Mouse (Mus musculus) lung, embryonic 16.5 days (tissue): Measurements from ENCODE around the gene Ints5. TPM values are rescaled to one million over a fixed set of nuclear protein-coding genes. Genes with fewer than 3 reads are reported as not detected.

Experiments used
- ATAC-seq: fragments of 200-750 bp; cut with Nextera tagmentation; 2 replicates; pipeline ENCODE4 v1.8.0; 2017; ENCODE audit warnings: low read depth, mild to moderate bottlenecking, moderate library complexity
- H3K27ac ChIP-seq: fragments of 300-500 bp; sonication (generic); 2 replicates; pipeline ENCODE4 v1.5.1; 2014; ENCODE audit warnings: mild to moderate bottlenecking, control low read depth, low read length
- H3K27me3 ChIP-seq: fragments of 300-500 bp; sonication (generic); 2 replicates; pipeline ENCODE4 v1.6.1; 2014; ENCODE audit warnings: low read depth, low read length, mixed read lengths; ENCODE audit not compliant: control insufficient read depth, insufficient read depth
- H3K36me3 ChIP-seq: fragments of 300-500 bp; sonication (generic); 2 replicates; pipeline ENCODE4 v1.6.1; 2014; ENCODE audit warnings: low read length; ENCODE audit not compliant: control insufficient read depth, insufficient read depth
- H3K4me1 ChIP-seq: fragments of 300-500 bp; sonication (generic); replicated peaks from 2 replicates; pipeline ENCODE4 v1.6.1; 2014; ENCODE audit warnings: low read length, mixed read lengths; ENCODE audit not compliant: control insufficient read depth, insufficient read depth
- H3K4me2 ChIP-seq: fragments of 300-500 bp; sonication (generic); 2 replicates; pipeline ENCODE4 v1.6.1; 2014; ENCODE audit warnings: low read depth, low read length, control low read depth
- H3K4me3 ChIP-seq: fragments of 300-500 bp; sonication (generic); 2 replicates; pipeline ENCODE4 v1.5.1; 2014; ENCODE audit warnings: mild to moderate bottlenecking, low read length, control low read depth
- H3K9ac ChIP-seq: fragments of 300-500 bp; sonication (generic); 2 replicates; pipeline ENCODE4 v1.6.1; 2014; ENCODE audit warnings: low read length, control low read depth
- H3K9me3 ChIP-seq: fragments of 300-500 bp; sonication (generic); 2 replicates; pipeline ENCODE4 v1.6.1; 2016; ENCODE audit warnings: low read length; ENCODE audit not compliant: control insufficient read depth
- WGBS: fragments of 180-500 bp; shearing (Covaris S2); extraction: QIAGEN DNeasy Blood & Tissue Kit; methylation state at CpG from one replicate; pipeline ENCODE4 v1.1.7; 2014; 5-methylcytosine and 5-hydroxymethylcytosine counted together
- polyA plus RNA-seq: library from polyadenylated mRNA; unstranded; fragments of >200 nt; fragmentation: Nextera tagmentation; extraction: Ambion mirVana; gene quantifications from 2 replicates; pipeline ENCODE4 v1.2.1, GENCODE M21; 2015

Gene Ints5
- polyA plus RNA-seq, 1 experiment from 2014 or later: 40.8 TPM

- Histone ChIP-seq H3K27ac (peak within 1 kb of the TSS; percentile 90), H3K4me2 (peak within 1 kb of the TSS; percentile 76), H3K27me3 (no peaks in the 10 kb centered on the region), H3K4me1 (peaks cover 9% of the 10 kb centered on the region), H3K9ac (peak within 1 kb of the TSS; percentile 81), H3K4me3 (peak within 1 kb of the TSS; percentile 74), H3K36me3 (peaks cover 18% of the 10 kb centered on the region), H3K9me3 (no peaks in the 10 kb centered on the region)
- peak; percentile 99 for ATAC-seq
- 2% methylated on average over 36 of the region's 50 CpGs for WGBS
Measured at GRCm38 (mm10) chr19:8920073-8920736, 27.4 kb downstream of the Ints5 start, which contains the start of gene B3gat3. Gene B3gat3, plus strand, starts transcription at chr19:8920374.

GRCm38 (mm10) chr19:8920836-8921291 is 28.1 kb downstream of the Ints5 start:
- H3K4me2 ChIP-seq: peak overlapping the region; percentile 76
- under 1% methylated on average over 6 of the region's 6 CpGs for WGBS
- no peaks in the 10 kb centered on the region for H3K27me3 ChIP-seq
- peaks cover 12% of the 10 kb centered on the region for H3K36me3 ChIP-seq
- H3K9ac ChIP-seq: peak overlapping the region; percentile 81
- peak overlapping the region; percentile 74 for H3K4me3 ChIP-seq
- no peaks in the 10 kb centered on the region for H3K9me3 ChIP-seq
- ATAC-seq: no peak; the same call in 1 of the 2 replicates
- H3K4me1 ChIP-seq: peaks cover 9% of the 10 kb centered on the region
- peak overlapping the region; percentile 90 for H3K27ac ChIP-seq

- Histone ChIP-seq H3K9me3 (no peaks in the 10 kb centered on the region), H3K4me3 (peak overlapping the region; percentile 74; the same call in 1 of the 2 replicates), H3K27ac (no peak overlapping the region), H3K4me2 (peak overlapping the region; percentile 76; the same call in 1 of the 2 replicates), H3K27me3 (no peaks in the 10 kb centered on the region), H3K9ac (peak overlapping the region; percentile 48; the same call in 1 of the 2 replicates), H3K4me1 (peaks cover 9% of the 10 kb centered on the region), H3K36me3 (peaks cover 10% of the 10 kb centered on the region)
- WGBS: 71% methylated on average over 9 of the region's 9 CpGs
- ATAC-seq: no peak
Measured at GRCm38 (mm10) chr19:8921741-8922140, 28.9 kb downstream of the Ints5 start.

GRCm38 (mm10) chr19:8926766-8927165 is 34.0 kb downstream of the Ints5 start:
- Histone ChIP-seq H3K36me3 (peaks cover 10% of the 10 kb centered on the region), H3K4me2 (no peak overlapping the region)
- 83% methylated on average over 2 of the region's 2 CpGs for WGBS

GRCm38 (mm10) chr19:8927891-8928525 is 35.2 kb downstream of the Ints5 start:
- peaks cover 10% of the 10 kb centered on the region for H3K36me3 ChIP-seq
- 85% methylated on average over 12 of the region's 12 CpGs for WGBS

More at GRCm38 (mm10) chr19:8926766-8927165, 34.0 kb downstream of the Ints5 start:
- no peaks in the 10 kb centered on the region for H3K9me3 ChIP-seq
- H3K9ac ChIP-seq: no peak overlapping the region
- no peak overlapping the region for H3K4me3 ChIP-seq
- H3K27ac ChIP-seq: no peak overlapping the region
- H3K4me1 ChIP-seq: peaks cover 10% of the 10 kb centered on the region
- H3K27me3 ChIP-seq: no peaks in the 10 kb centered on the region
- no peak for ATAC-seq

GRCm38 (mm10) chr19:8928689-8929223 is 36.0 kb downstream of the Ints5 start:
- Histone ChIP-seq H3K27me3 (no peaks in the 10 kb centered on the region), H3K36me3 (peaks cover 16% of the 10 kb centered on the region), H3K9me3 (no peaks in the 10 kb centered on the region), H3K4me1 (peaks cover 9% of the 10 kb centered on the region), H3K9ac (peak overlapping the region; percentile 89), H3K4me2 (peak overlapping the region; percentile 81), H3K4me3 (peak overlapping the region; percentile 82), H3K27ac (peak overlapping the region; percentile 95)
- WGBS: 28% methylated on average over 16 of the region's 16 CpGs
- peak; percentile 12 for ATAC-seq

More at GRCm38 (mm10) chr19:8927891-8928525, 35.2 kb downstream of the Ints5 start:
- peaks cover 9% of the 10 kb centered on the region for H3K4me1 ChIP-seq
- H3K27ac ChIP-seq: no peak overlapping the region
- no peak for ATAC-seq
- no peak overlapping the region for H3K4me2 ChIP-seq
- H3K27me3 ChIP-seq: no peaks in the 10 kb centered on the region
- H3K9ac ChIP-seq: no peak overlapping the region
- no peak overlapping the region for H3K4me3 ChIP-seq
- no peaks in the 10 kb centered on the region for H3K9me3 ChIP-seq

- peak within 1 kb of the TSS; percentile 82 for H3K4me3 ChIP-seq
- peaks cover 20% of the 10 kb centered on the region for H3K36me3 ChIP-seq
- H3K27ac ChIP-seq: peak within 1 kb of the TSS; percentile 95
- under 1% methylated on average over 51 of the region's 74 CpGs for WGBS
- H3K9me3 ChIP-seq: no peaks in the 10 kb centered on the region
- peaks cover 9% of the 10 kb centered on the region for H3K4me1 ChIP-seq
- peak within 1 kb of the TSS; percentile 89 for H3K9ac ChIP-seq
- H3K27me3 ChIP-seq: no peaks in the 10 kb centered on the region
- ATAC-seq: peak; percentile 90
- H3K4me2 ChIP-seq: peak within 1 kb of the TSS; percentile 81
Measured at GRCm38 (mm10) chr19:8929224-8930088, 36.7 kb downstream of the Ints5 start, which contains the start of the genes Rom1 and Eml3. Gene Rom1, minus strand, starts transcription at chr19:8929356. Gene Eml3, plus strand, starts transcription at chr19:8929552.

- peaks cover 9% of the 10 kb centered on the region for H3K4me1 ChIP-seq
- peaks cover 24% of the 10 kb centered on the region for H3K36me3 ChIP-seq
- H3K9ac ChIP-seq: peak overlapping the region; percentile 89
- H3K9me3 ChIP-seq: no peaks in the 10 kb centered on the region
- 2% methylated on average over 11 of the region's 11 CpGs for WGBS
- H3K4me2 ChIP-seq: peak overlapping the region; percentile 81
- no peaks in the 10 kb centered on the region for H3K27me3 ChIP-seq
- ATAC-seq: no peak
- H3K27ac ChIP-seq: peak overlapping the region; percentile 95
- H3K4me3 ChIP-seq: peak overlapping the region; percentile 82
Measured at GRCm38 (mm10) chr19:8930117-8930516, 37.3 kb downstream of the Ints5 start.
